Mouse (Mus musculus): ENCODE data around the gene H2-K1. TPM values are rescaled to one million over a fixed set of nuclear protein-coding genes. Genes with fewer than 3 reads are reported as not detected.

The H2-K1 gene
- polyA plus RNA-seq (2012; rRNA removed) (27.0 and 31.5 TPM in 2 replicates), polyA plus RNA-seq (2014; fragmentation: Nextera tagmentation; extraction: Ambion mirVana) (17.7 and 25.5 TPM in 2 replicates)

- H3K27ac ChIP-seq (replicated peaks; ENCODE audit: low read depth, low read length) = no peak within 1 kb of the TSS
- peak within 1 kb of the TSS; percentile 93 for H3K4me2 ChIP-seq (replicated peaks; ENCODE audit: low read depth, low read length, severe bottlenecking)
- no peak for TF ChIP-seq POLR2A (IDR thresholded peaks at IDR 0.05; ENCODE audit: borderline replicate concordance, extremely low read depth, insufficient read depth, insufficient read length)
- under 1% methylated on average over 27 of the region's 30 CpGs for WGBS
- no peaks in the 10 kb centered on the region for H3K36me3 ChIP-seq (ENCODE audit: control insufficient read depth, insufficient read depth, low read length)
- peak within 1 kb of the TSS; percentile 48 for H3K9ac ChIP-seq (ENCODE audit: low read depth, low read length, severe bottlenecking)
- peaks cover 28% of the 10 kb centered on the region for H3K27me3 ChIP-seq (ENCODE audit: control insufficient read depth, insufficient read depth, low read length)
- ATAC-seq (ENCODE audit: low FRiP score, low read depth) = peak; percentile 80; the same call in 1 of the 2 replicates
- H3K4me3 ChIP-seq (replicated peaks; ENCODE audit: low read length) = peak within 1 kb of the TSS; percentile 49
- peak; percentile 48 for DNase-seq (ENCODE audit: low spot score)
- no peaks in the 10 kb centered on the region for H3K4me1 ChIP-seq (ENCODE audit: control insufficient read depth, insufficient read depth, low read length)
- H3K9me3 ChIP-seq (ENCODE audit: control insufficient read depth, low read length) = no peaks in the 10 kb centered on the region
Measured at GRCm38 (mm10) chr17:34000150-34000537, at the start of gene H2-K1. Gene H2-K1, minus strand, starts transcription at chr17:34000347.

- TF ChIP-seq POLR2A (IDR thresholded peaks at IDR 0.05; ENCODE audit: borderline replicate concordance, extremely low read depth, insufficient read depth, insufficient read length) = no peak
- H3K27me3 ChIP-seq (ENCODE audit: control insufficient read depth, insufficient read depth, low read length) = no peaks in the 10 kb centered on the region
- DNase-seq (ENCODE audit: low spot score) = no peak
- H3K4me1 ChIP-seq (ENCODE audit: control insufficient read depth, insufficient read depth, low read length) = no peaks in the 10 kb centered on the region
- no peak overlapping the region for H3K4me3 ChIP-seq (replicated peaks; ENCODE audit: low read length)
- H3K4me2 ChIP-seq (replicated peaks; ENCODE audit: low read depth, low read length, severe bottlenecking) = no peak overlapping the region
- H3K9me3 ChIP-seq (ENCODE audit: control insufficient read depth, low read length) = 0 out of 2 replicates have a peak, but pooled peaks cover 5% of the 10 kb centered on the region
- H3K27ac ChIP-seq (replicated peaks; ENCODE audit: low read depth, low read length) = no peak overlapping the region
- WGBS = 95% methylated on average over 5 of the region's 5 CpGs
- no peak for ATAC-seq (ENCODE audit: low FRiP score, low read depth)
- no peak overlapping the region for H3K9ac ChIP-seq (ENCODE audit: low read depth, low read length, severe bottlenecking)
- H3K36me3 ChIP-seq (ENCODE audit: control insufficient read depth, insufficient read depth, low read length) = peaks cover 16% of the 10 kb centered on the region
Measured at GRCm38 (mm10) chr17:34047404-34048050, 47.4 kb upstream of the H2-K1 start.

GRCm38 (mm10) chr17:34045941-34046340, 45.8 kb upstream of the H2-K1 start:
- H3K27ac ChIP-seq (replicated peaks; ENCODE audit: low read depth, low read length) = no peak overlapping the region
- H3K4me2 ChIP-seq (replicated peaks; ENCODE audit: low read depth, low read length, severe bottlenecking) = no peak overlapping the region
- no peak overlapping the region for H3K9ac ChIP-seq (ENCODE audit: low read depth, low read length, severe bottlenecking)
- H3K4me3 ChIP-seq (replicated peaks; ENCODE audit: low read length) = no peak overlapping the region
- DNase-seq (ENCODE audit: low spot score) (no peak), ATAC-seq (ENCODE audit: low FRiP score, low read depth) (no peak)
- TF ChIP-seq POLR2A (IDR thresholded peaks at IDR 0.05; ENCODE audit: borderline replicate concordance, extremely low read depth, insufficient read depth, insufficient read length) = no peak
- 79% methylated on average over 14 of the region's 14 CpGs for WGBS
- no peaks in the 10 kb centered on the region for H3K4me1 ChIP-seq (ENCODE audit: control insufficient read depth, insufficient read depth, low read length)
- peaks cover 11% of the 10 kb centered on the region for H3K36me3 ChIP-seq (ENCODE audit: control insufficient read depth, insufficient read depth, low read length)
- H3K27me3 ChIP-seq (ENCODE audit: control insufficient read depth, insufficient read depth, low read length) = no peaks in the 10 kb centered on the region
- H3K9me3 ChIP-seq (ENCODE audit: control insufficient read depth, low read length) = 0 out of 2 replicates have a peak, but pooled peaks cover 5% of the 10 kb centered on the region

- TF ChIP-seq POLR2A (IDR thresholded peaks at IDR 0.05; ENCODE audit: borderline replicate concordance, extremely low read depth, insufficient read depth, insufficient read length) = 0 out of 2 replicates have a peak, but pooled peaks have one; percentile 44
- DNase-seq (ENCODE audit: low spot score) = no peak
- H3K9ac ChIP-seq (ENCODE audit: low read depth, low read length, severe bottlenecking) = peak overlapping the region; percentile 56
- no peaks in the 10 kb centered on the region for H3K9me3 ChIP-seq (ENCODE audit: control insufficient read depth, low read length)
- H3K4me3 ChIP-seq (replicated peaks; ENCODE audit: low read length) = peak overlapping the region; percentile 41
- peaks cover 16% of the 10 kb centered on the region for H3K4me1 ChIP-seq (ENCODE audit: control insufficient read depth, insufficient read depth, low read length)
- WGBS = 24% methylated on average over 17 of the region's 17 CpGs
- H3K4me2 ChIP-seq (replicated peaks; ENCODE audit: low read depth, low read length, severe bottlenecking) = peak overlapping the region; percentile 47
- peak overlapping the region; percentile 63 for H3K27ac ChIP-seq (replicated peaks; ENCODE audit: low read depth, low read length)
- no peaks in the 10 kb centered on the region for H3K27me3 ChIP-seq (ENCODE audit: control insufficient read depth, insufficient read depth, low read length)
- 0 out of 2 replicates have a peak, but pooled peaks have one; percentile 1 for ATAC-seq (ENCODE audit: low FRiP score, low read depth)
- peaks cover 32% of the 10 kb centered on the region for H3K36me3 ChIP-seq (ENCODE audit: control insufficient read depth, insufficient read depth, low read length)
Measured at GRCm38 (mm10) chr17:34039562-34040450, 39.7 kb upstream of the H2-K1 start.

- no peaks in the 10 kb centered on the region for H3K27me3 ChIP-seq (ENCODE audit: control insufficient read depth, insufficient read depth, low read length)
- DNase-seq (ENCODE audit: low spot score) = no peak
Measured at GRCm38 (mm10) chr17:34038878-34039561, 38.9 kb upstream of the H2-K1 start, which contains the start of gene Col11a2. Gene Col11a2, plus strand, starts transcription at chr17:34039437.

More at GRCm38 (mm10) chr17:34038878-34039561, 38.9 kb upstream of the H2-K1 start, which contains the start of gene Col11a2:
- peak within 1 kb of the TSS; percentile 47 for H3K4me2 ChIP-seq (replicated peaks; ENCODE audit: low read depth, low read length, severe bottlenecking)
- H3K36me3 ChIP-seq (ENCODE audit: control insufficient read depth, insufficient read depth, low read length) = peaks cover 39% of the 10 kb centered on the region
- H3K9me3 ChIP-seq (ENCODE audit: control insufficient read depth, low read length) = no peaks in the 10 kb centered on the region
- 5% methylated on average over 25 of the region's 28 CpGs for WGBS
- peaks cover 16% of the 10 kb centered on the region for H3K4me1 ChIP-seq (ENCODE audit: control insufficient read depth, insufficient read depth, low read length)
- no peak for TF ChIP-seq POLR2A (IDR thresholded peaks at IDR 0.05; ENCODE audit: borderline replicate concordance, extremely low read depth, insufficient read depth, insufficient read length)
- ATAC-seq (ENCODE audit: low FRiP score, low read depth) = peak; percentile 35
- H3K4me3 ChIP-seq (replicated peaks; ENCODE audit: low read length) = peak within 1 kb of the TSS; percentile 41
- peak within 1 kb of the TSS; percentile 63 for H3K27ac ChIP-seq (replicated peaks; ENCODE audit: low read depth, low read length)
- peak within 1 kb of the TSS; percentile 56 for H3K9ac ChIP-seq (ENCODE audit: low read depth, low read length, severe bottlenecking)

Measured in limb, embryonic 14.5 days (tissue).